Mouse (Mus musculus): ENCODE measurements around the gene Khsrp. TPM values are rescaled to one million over a fixed set of nuclear protein-coding genes. Genes with fewer than 3 reads are reported as not detected.

Gene Khsrp
- total and polyA plus RNA-seq, 3 experiments, result 89.3 to 157 (median 125) TPM

DNA sequence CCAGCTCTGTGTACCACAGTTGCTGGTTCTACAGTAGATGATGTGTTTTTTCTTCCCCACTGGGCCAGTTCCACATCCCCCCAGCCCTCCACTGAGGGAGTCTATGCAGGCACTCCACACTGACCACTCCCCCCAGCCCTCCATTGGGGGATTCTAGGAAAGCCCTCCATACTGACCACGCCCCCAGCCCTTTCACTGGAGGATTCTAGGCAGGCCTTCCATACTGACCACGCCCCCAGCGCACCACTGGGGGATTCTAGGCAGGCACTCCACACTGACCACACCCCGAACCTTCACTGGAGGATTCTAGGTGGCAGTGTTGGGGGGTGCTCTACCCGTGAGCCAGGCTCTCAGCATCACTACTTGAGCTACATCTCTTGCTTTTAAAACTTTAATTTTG, 16.1 kb upstream of the Khsrp start:
- Histone ChIP-seq H3K4me3 (ENCODE audit: control insufficient read depth in 1 of 2, insufficient read depth in 1 of 2, low read depth in 2 of 2, low read length in 2 of 2) (no peak overlapping the region), H3K9ac (ENCODE audit: control insufficient read depth, low read depth, low read length, poor library complexity, severe bottlenecking) (no peak overlapping the region), H3K9me3 (replicated peaks; ENCODE audit: insufficient read depth, low read length) (no peaks in the 10 kb centered on the region), H3K27me3 (ENCODE audit: control insufficient read depth in 1 of 2, insufficient read depth in 2 of 2, low read length in 2 of 2) (no peaks in the 10 kb centered on the region), H3K4me1 (ENCODE audit: control insufficient read depth in 1 of 2, insufficient read depth in 2 of 2, low read length in 2 of 2) (no peaks in the 10 kb centered on the region), H3K79me2 (ENCODE audit: control insufficient read depth, insufficient read depth, low read length, poor library complexity) (no peaks in the 10 kb centered on the region), H3K36me3 (ENCODE audit: control insufficient read depth in 1 of 2, insufficient read depth in 2 of 2, low read length in 2 of 2) (peaks cover 0 to 3% of the 10 kb centered on the region in 2 experiments; a peak in 1 of 4 replicates), H3K27ac (ENCODE audit: control insufficient read depth, low read depth, low read length) (no peak overlapping the region)
- peak; percentile 38 for DNase-seq (ENCODE audit: low read depth, low spot score)
- TF ChIP-seq ETS1 (IDR thresholded peaks at IDR 0.05; ENCODE audit: low read depth, low read length) (no peak), SMC3 (IDR thresholded peaks at IDR 0.05; ENCODE audit: low read depth, low read length) (no peak)

DNA sequence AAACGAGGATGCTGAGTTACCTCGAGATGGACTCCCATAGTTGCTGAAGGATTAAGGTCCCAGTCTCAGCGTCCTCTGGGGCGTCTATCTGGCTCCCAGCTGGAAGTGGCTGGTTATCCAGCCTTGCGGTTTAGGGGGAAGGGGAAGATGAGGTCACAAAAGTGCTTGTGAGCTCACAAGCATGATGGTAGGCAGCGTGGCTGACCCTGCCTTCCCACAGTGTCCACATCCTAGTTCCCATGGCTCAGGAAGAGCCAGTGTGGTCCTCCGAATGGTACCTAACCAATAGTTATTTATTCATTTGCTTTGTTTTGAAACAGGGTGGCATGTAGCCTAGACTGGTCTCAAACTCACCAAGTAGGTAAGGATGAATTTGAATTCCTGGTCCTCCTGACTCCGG, 10.2 kb upstream of the Khsrp start, which contains the start of gene Slc25a41:
Slc25a41 (minus strand) TSS at position 101 of the 400 bp plus-strand sequence.
- Histone ChIP-seq H3K9me3 (replicated peaks; ENCODE audit: insufficient read depth, low read length) (no peaks in the 10 kb centered on the region), H3K4me3 (ENCODE audit: control insufficient read depth in 1 of 2, insufficient read depth in 1 of 2, low read depth in 2 of 2, low read length in 2 of 2) (no peak within 1 kb of the TSS), H3K27me3 (ENCODE audit: control insufficient read depth in 1 of 2, insufficient read depth in 2 of 2, low read length in 2 of 2) (no peaks in the 10 kb centered on the region), H3K79me2 (ENCODE audit: control insufficient read depth, insufficient read depth, low read length, poor library complexity) (no peaks in the 10 kb centered on the region), H3K4me1 (ENCODE audit: control insufficient read depth in 1 of 2, insufficient read depth in 2 of 2, low read length in 2 of 2) (peaks cover 0 to 14% of the 10 kb centered on the region in 2 experiments; a peak in 2 of 4 replicates), H3K9ac (ENCODE audit: control insufficient read depth, low read depth, low read length, poor library complexity, severe bottlenecking) (no peak within 1 kb of the TSS), H3K27ac (ENCODE audit: control insufficient read depth, low read depth, low read length) (no peak within 1 kb of the TSS), H3K36me3 (ENCODE audit: control insufficient read depth in 1 of 2, insufficient read depth in 2 of 2, low read length in 2 of 2) (peaks cover 0 to 4% of the 10 kb centered on the region in 2 experiments; a peak in 2 of 4 replicates)
- no peak for DNase-seq (ENCODE audit: low read depth, low spot score)
- TF ChIP-seq RCOR1 (IDR thresholded peaks at IDR 0.05; ENCODE audit: low read depth, low read length) (no peak), BHLHE40 (IDR thresholded peaks at IDR 0.05; ENCODE audit: borderline replicate concordance, low read depth, low read length) (no peak), ZNF384 (IDR thresholded peaks at IDR 0.05; ENCODE audit: low read depth, low read length) (no peak), ETS1 (IDR thresholded peaks at IDR 0.05; ENCODE audit: low read depth, low read length) (no peak), CHD1 (IDR thresholded peaks at IDR 0.05; ENCODE audit: low read depth, low read length) (no peak), MAZ (IDR thresholded peaks at IDR 0.05; ENCODE audit: low read depth, low read length) (no peak), POLR2AphosphoS5 (IDR thresholded peaks at IDR 0.05; ENCODE audit: borderline replicate concordance, low read depth, low read length) (no peak), ZKSCAN1 (IDR thresholded peaks at IDR 0.05; ENCODE audit: low read depth, low read length) (no peak), NELFE (IDR thresholded peaks at IDR 0.05; ENCODE audit: low read depth, low read length) (no peak), MXI1 (IDR thresholded peaks at IDR 0.05; ENCODE audit: low read depth, low read length) (no peak), TCF12 (IDR thresholded peaks at IDR 0.05; ENCODE audit: low read depth, low read length) (no peak)

DNA sequence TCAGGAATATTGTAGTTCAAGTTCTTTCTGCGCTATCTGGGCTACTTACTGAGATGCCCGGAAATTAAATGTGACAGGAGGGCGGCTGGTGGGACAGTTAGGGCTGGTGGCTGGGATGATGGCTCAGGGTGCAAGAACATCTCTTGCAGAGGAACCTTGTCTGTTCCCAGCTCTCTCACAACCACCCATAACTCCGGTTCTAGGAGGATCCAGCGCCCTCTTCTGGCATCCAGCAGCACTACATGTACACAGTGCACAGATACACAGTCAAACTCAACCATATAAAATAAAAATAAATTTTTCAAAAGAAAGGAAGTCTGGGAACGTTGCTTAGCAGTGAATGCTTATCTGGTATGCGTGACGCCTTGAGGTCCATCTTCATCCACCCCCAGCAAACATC, 7.7 kb upstream of the Khsrp start:
- Histone ChIP-seq H3K27me3 (ENCODE audit: control insufficient read depth in 1 of 2, insufficient read depth in 2 of 2, low read length in 2 of 2) (no peaks in the 10 kb centered on the region), H3K9ac (ENCODE audit: control insufficient read depth, low read depth, low read length, poor library complexity, severe bottlenecking) (no peak overlapping the region)
- TF ChIP-seq ZC3H11A (IDR thresholded peaks at IDR 0.05; ENCODE audit: low read depth, low read length) (no peak; the same call in none of the 2 replicates), NRF1 (IDR thresholded peaks at IDR 0.05; ENCODE audit: insufficient read depth, low read depth, low read length, poor library complexity, severe bottlenecking) (no peak), ETS1 (IDR thresholded peaks at IDR 0.05; ENCODE audit: low read depth, low read length) (no peak), MYC (IDR thresholded peaks at IDR 0.05; ENCODE audit: low read depth, low read length) (no peak), CTCF (IDR thresholded peaks at IDR 0.05 in 2 of 3, conservative IDR thresholded peaks at IDR 0.05 in 1 of 3; ENCODE audit: control insufficient read depth in 1 of 3, insufficient read depth in 1 of 3, low read depth in 2 of 3, low read length in 3 of 3, poor library complexity in 1 of 3, severe bottlenecking in 1 of 3) (peak; percentile 64 to 74 (median 69)), JUND (IDR thresholded peaks at IDR 0.05; ENCODE audit: low read depth, low read length) (no peak), EP300 (IDR thresholded peaks at IDR 0.05; ENCODE audit: low read depth in 1 of 2, low read length in 2 of 2) (no peak), UBTF (IDR thresholded peaks at IDR 0.05; ENCODE audit: borderline replicate concordance, insufficient read depth, low read depth, low read length) (no peak), GATA1 (IDR thresholded peaks at IDR 0.05; ENCODE audit: low read depth, low read length) (no peak), BHLHE40 (IDR thresholded peaks at IDR 0.05; ENCODE audit: borderline replicate concordance, low read depth, low read length) (0 out of 2 replicates have a peak, but pooled peaks have one; percentile 25), SMC3 (IDR thresholded peaks at IDR 0.05; ENCODE audit: low read depth, low read length) (peak; percentile 64), GABPA (IDR thresholded peaks at IDR 0.05; ENCODE audit: low read depth, low read length) (no peak), RAD21 (IDR thresholded peaks at IDR 0.05; ENCODE audit: low read depth, low read length) (peak; percentile 54), SIN3A (IDR thresholded peaks at IDR 0.05; ENCODE audit: low read length) (peak; percentile 37; the same call in 1 of the 2 replicates), USF1 (IDR thresholded peaks at IDR 0.05; ENCODE audit: low read depth, low read length) (0 out of 2 replicates have a peak, but pooled peaks have one; percentile 8), MAX (IDR thresholded peaks at IDR 0.05; ENCODE audit: low read length) (no peak)

More for the DNA sequence above, 7.7 kb upstream of the Khsrp start:
- Histone ChIP-seq H3K36me3 (ENCODE audit: control insufficient read depth in 1 of 2, insufficient read depth in 2 of 2, low read length in 2 of 2) (peaks cover 0 to 4% of the 10 kb centered on the region in 2 experiments; a peak in 2 of 4 replicates), H3K9me3 (replicated peaks; ENCODE audit: insufficient read depth, low read length) (no peaks in the 10 kb centered on the region), H3K4me3 (ENCODE audit: control insufficient read depth in 1 of 2, insufficient read depth in 1 of 2, low read depth in 2 of 2, low read length in 2 of 2) (no peak overlapping the region), H3K79me2 (ENCODE audit: control insufficient read depth, insufficient read depth, low read length, poor library complexity) (no peaks in the 10 kb centered on the region), H3K4me1 (ENCODE audit: control insufficient read depth in 1 of 2, insufficient read depth in 2 of 2, low read length in 2 of 2) (peaks cover 0 to 14% of the 10 kb centered on the region in 2 experiments; a peak in 2 of 4 replicates), H3K27ac (ENCODE audit: control insufficient read depth, low read depth, low read length) (no peak overlapping the region)
- DNase-seq (ENCODE audit: low read depth, low spot score), result peak; percentile 71
